Mouse (Mus musculus) lung, postnatal 0 days (tissue): ENCODE data around the gene Rplp0.

ENCODE experiments used
- CTCF ChIP-seq: IDR thresholded peaks from 2 replicates; pipeline ENCODE4 v1.5.1; 2016; ENCODE audit warnings: antibody characterized with exemption, mild to moderate bottlenecking
- EP300 ChIP-seq: IDR thresholded peaks from 2 replicates; pipeline ENCODE4 v1.6.1; 2016; ENCODE audit warnings: antibody characterized with exemption, mild to moderate bottlenecking, control low read depth

DNA sequence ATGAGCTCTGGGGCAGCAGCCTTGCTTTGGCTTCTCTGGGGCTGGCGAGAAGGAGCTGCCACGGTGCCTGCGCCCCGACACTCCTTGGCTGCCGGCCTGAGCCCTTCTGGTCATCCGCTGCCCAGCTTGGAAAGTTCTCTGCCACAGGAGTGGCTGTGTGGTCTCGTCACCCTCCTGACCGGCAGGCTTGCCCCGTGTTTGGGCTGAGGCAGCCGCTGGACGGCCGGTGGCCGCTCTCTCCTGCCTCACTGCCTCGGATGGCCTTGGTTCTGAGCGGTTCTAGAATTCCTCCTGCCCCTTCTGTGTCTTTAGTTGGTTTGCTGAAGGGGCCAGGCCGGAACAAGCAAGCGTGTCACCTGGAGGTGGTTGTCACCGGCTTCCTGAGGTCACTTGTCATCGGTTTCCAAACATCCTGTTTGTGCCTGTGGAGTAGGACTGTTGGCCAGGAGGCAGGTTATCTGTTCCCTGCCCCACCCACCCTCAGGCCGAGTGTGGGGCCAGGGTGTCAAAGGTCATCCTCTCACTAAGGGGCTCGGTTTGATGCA lies 38.9 kb upstream of the Rplp0 start:
- peak; percentile 1; the same call in 1 of the 2 replicates for TF ChIP-seq CTCF
- peak; percentile 53; the same call in 1 of the 2 replicates for TF ChIP-seq EP300
